Mouse (Mus musculus) 3134 (cell line): Measurements from ENCODE around the gene Sox5.
"Not testable (repeated sequence)": the region's sequence is repeated elsewhere in the genome, so short reads cannot be mapped to it uniquely, and the experiment has no call there.

Source experiments
- DNase-seq: peaks from one replicate; pipeline ENCODE4 v3.0.0-alpha.2; 2011; ENCODE audit warnings: low spot score; ENCODE audit not compliant: insufficient read length; ENCODE audit errors: extremely low read depth

The Sox5 gene

GRCm38 (mm10) chr6:144251222-144252170 is 530.3 kb downstream of the Sox5 start:
- no peak for DNase-seq

DNA sequence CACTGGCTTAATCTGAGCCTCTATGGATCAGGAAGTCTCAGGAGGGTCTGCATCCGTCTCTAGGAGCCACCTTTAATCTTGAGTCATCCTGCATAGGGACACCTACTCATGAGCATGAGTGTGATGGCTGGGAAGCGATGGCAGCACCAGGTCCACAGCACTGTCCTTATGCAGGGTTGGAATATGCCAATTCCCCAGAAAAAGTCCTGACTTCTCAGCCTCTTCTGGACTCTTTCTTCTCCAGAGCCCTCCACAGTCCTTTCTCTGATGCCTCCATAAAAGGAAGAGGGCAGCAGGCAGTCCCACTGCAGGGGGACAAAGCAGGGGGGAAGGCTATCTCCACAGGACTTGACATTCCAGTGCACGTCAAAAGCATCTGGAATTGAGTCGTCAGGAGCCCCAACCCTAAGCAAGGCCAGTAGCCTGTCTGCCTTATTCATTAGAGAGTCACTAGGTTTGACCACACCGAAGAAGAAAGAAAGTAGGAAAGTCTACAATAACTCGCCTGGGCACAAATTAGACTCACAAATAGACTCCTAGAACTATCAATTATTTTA is 531.1 kb downstream of the Sox5 start:
- DNase-seq, result no peak

DNA sequence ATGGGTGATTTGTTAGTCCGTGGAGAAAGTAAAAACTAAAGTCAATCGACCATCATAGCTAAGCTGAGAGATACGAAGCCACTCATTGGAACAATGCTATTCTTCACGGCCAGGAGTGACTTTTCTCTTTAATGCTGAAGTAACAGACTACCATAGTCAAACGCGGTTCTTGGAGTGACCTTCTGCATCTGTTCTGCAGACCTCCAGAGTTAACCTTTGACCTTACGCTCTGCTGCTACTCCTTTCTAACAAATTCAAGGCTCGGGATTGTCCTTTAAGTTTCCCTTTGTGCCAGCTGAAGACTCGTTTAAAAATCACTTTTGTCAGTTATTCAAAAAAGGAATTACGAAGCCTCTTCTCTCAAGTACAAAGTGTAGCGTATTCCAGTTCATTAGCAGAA is 545.2 kb downstream of the Sox5 start:
- no peak for DNase-seq

DNA sequence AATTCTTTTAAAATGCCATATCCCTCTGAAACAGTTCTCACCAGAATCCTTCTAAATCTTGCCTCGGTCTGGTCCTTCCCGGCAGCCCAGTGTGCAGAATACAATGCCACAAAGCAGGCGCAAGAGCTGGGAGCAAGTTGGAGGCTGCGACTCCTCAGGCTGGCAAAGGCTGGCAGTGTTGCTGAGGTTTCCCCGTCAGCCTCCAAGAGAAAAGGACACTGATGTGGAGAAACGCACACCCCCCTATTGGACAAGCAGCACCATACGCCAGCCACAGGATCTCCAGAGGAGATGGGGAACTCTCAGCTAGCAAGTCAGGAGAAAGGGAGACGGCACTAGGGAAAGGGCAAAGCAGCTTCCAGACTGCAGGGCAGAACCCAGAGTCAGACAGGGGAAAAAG is 577.8 kb downstream of the Sox5 start:
- no peak for DNase-seq

DNA sequence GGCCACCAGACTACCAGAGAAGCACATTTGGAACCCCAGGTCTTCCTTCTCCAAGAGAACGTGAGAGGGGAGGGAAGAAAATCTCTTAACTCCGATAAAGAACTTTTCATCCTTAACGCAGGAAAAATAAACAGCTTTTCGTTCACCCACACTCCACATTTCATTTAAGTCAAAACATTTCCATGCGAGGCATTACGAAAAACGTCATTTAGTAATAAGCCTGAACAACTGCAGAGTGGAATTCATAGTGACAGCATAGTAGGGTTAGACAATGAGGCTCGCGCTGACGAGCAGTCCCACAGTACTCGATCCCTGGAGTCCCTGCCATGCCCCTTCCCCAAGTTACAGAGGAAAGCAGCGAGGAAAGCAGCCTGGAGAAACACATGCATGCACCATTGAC is 578.8 kb downstream of the Sox5 start:
- DNase-seq, result no peak

GRCm38 (mm10) chr6:144201402-144202040 is 580.3 kb downstream of the Sox5 start:
- DNase-seq, result no peak

- no peak for DNase-seq
Measured at GRCm38 (mm10) chr6:144197209-144198119, 584.3 kb downstream of the Sox5 start.

DNA sequence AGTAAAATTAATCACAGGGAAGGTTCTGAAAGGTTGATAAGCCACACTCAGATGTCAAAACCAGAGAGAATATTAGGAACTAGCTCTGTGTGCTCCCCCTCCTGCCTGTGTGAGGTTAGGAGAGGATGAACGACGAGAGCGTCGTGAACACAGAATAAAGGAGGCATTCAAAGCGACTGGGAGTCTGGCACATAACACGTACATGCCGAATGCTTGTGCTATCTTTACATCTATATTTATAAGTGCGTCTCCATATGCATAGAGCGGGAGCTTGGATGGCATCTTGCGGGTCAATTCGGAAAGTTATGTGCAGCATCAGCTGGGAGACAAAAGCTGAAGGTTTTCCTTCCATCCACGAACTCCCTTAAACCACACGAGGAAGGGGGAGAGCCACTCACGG is 585.8 kb downstream of the Sox5 start:
- DNase-seq, result no peak

DNA sequence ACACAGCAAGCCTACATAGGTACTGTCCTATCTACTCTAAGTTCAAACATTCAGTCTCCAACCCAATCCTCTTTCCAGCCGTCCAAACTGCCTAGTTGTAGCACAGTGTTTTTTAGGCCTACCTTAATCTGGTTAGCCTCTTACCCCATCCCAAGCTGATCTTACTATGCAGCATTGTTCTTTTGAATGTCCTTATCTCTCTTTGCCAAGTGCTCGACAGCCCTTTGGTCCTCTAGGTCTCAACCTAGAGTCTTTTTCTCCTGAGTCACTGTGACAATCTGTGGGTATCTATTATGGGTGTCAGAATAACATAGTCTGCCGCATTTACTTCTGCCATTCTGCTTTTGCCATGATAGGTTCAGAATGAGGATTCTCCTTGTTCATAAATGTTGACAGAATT is 598.7 kb downstream of the Sox5 start:
- no peak for DNase-seq

DNA sequence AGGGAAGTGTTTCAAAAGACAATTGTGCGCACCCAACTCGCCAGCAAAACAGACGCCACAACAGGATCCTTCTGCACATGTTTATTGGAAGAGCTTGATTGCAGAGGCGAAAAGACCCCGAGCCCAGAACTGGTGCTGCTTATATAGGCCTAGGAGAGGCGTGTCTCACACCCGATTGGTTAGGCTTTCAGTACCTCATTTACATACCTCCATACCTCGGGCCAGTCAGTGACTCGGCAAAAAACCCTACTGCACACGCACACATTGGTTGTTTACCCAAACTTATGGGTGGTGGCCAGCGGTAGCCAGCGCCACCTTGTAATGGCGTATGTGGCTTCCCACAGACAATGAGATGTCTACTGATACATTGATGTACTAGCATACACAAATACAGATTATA is 599.3 kb downstream of the Sox5 start:
- not testable (repeated sequence) for DNase-seq

- no peak for DNase-seq
Measured at GRCm38 (mm10) chr6:144181083-144181866, 600.5 kb downstream of the Sox5 start.

GRCm38 (mm10) chr6:144179111-144179510 is 602.7 kb downstream of the Sox5 start:
- DNase-seq, result no peak

- no peak for DNase-seq
Measured at GRCm38 (mm10) chr6:144176674-144177073, 605.1 kb downstream of the Sox5 start.

DNA sequence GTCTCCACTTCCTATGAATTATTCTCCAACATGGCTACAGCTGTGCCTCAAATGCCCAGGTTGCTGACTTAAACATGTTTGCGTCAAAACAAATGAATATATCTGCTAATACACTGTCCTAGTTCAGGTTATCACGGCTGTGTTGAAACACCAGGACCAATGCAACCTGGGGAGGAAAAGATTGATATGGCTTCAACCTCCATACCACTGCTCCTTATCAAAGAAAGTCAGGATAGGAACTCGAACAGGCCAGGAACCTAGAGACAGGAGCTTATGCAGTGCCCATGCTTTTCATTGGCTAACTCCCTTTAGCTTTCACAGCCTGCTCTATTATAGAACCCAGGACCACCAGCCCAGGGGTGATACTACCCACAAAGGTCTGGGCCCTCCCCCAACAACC is 606.2 kb downstream of the Sox5 start:
- DNase-seq, result no peak

- DNase-seq, result no peak
Measured at GRCm38 (mm10) chr6:144170541-144170940, 611.2 kb downstream of the Sox5 start.

DNA sequence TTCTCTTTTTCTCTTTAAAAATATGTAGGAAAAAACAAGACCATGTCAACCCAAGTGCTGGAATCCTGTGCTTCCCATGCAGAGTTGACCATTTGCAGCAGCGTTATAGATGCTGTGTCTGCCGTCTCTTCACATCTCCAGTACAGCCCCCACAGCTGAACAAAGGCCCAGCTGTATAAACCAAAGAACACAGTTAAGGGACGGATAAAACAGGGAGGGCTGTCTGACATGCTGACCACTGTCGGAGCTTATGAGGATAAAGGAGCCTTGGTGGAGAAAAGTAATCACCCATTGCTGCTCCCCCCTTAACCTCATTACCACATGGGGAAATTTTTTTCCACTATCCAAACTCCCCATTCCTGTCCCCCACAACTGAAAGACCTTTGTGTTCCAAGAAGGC is 612.0 kb downstream of the Sox5 start:
- no peak for DNase-seq

DNA sequence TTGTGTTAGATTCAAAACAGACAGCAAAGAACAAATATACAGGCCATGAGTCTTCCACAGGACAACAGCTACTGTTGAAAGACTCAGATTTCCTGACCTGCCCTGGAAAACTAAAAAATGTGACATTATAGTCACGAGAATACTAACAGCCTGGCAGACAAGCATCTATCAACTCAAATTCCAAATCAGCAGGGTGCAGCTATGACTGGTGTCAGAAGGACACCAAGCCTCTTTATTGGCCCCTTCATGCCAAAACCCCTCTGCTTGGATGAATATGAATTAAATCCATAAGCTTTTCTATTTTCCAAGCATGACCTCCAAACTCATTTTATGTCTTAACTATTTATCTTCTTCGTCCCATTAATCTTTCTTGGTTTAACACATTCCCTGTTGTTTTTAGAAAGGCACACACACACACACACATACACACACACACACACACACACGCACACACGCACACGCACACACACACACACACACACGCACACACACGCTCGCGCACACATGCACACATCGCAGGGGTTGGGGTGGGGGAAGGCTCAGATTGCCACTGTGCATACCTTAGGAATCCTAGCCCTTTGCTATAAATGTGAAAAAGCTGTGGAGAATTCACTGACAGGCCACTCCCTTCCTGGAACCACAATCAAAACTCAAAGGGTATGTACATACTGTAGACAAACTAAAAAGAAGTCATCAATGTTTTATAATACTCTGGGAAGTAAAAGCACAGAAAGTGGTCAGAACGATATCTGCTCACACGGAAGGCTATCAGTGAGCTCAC is 612.9 kb downstream of the Sox5 start:
- DNase-seq, result no peak

- DNase-seq, result no peak
Measured at GRCm38 (mm10) chr6:144167058-144167457, 614.7 kb downstream of the Sox5 start.

- DNase-seq, result no peak
Measured at GRCm38 (mm10) chr6:144166651-144167050, 615.1 kb downstream of the Sox5 start.
